Mouse (Mus musculus) myocyte (in vitro differentiated cells): ENCODE results near the gene Arf1. TPM values are rescaled to one million over a fixed set of nuclear protein-coding genes. Genes with fewer than 3 reads are reported as not detected.
A peak's percentile ranks its signal among the peaks of the same experiment; 100 is the strongest.

Source experiments
- H3K27me3 ChIP-seq: one replicate; pipeline ENCODE4 v1.6.1; 2011; ENCODE audit not compliant: control insufficient read depth, insufficient read depth, insufficient read length
- H3K36me3 ChIP-seq: one replicate; pipeline ENCODE4 v1.6.1; 2011; ENCODE audit not compliant: control insufficient read depth, insufficient read depth
- H3K4me2 ChIP-seq: one replicate; pipeline ENCODE4 v1.6.1; 2011; ENCODE audit warnings: low read depth, control low read depth
- H3K4me3 ChIP-seq: one replicate; pipeline ENCODE4 v1.5.1; 2011; ENCODE audit warnings: mild to moderate bottlenecking, control low read depth, moderate library complexity
- H3K79me2 ChIP-seq: one replicate; pipeline ENCODE4 v1.6.1; 2011; ENCODE audit not compliant: control insufficient read depth, insufficient read depth
- H3ac ChIP-seq: one replicate; pipeline ENCODE4 v1.6.1; 2011; ENCODE audit not compliant: control insufficient read depth, insufficient read length
- E2F4 ChIP-seq: IDR thresholded peaks from one replicate; pipeline ENCODE4 v1.6.1; 2011; ENCODE audit warnings: mild to moderate bottlenecking, control low read depth, moderate library complexity; ENCODE audit not compliant: insufficient read depth
- MAX ChIP-seq: IDR thresholded peaks from one replicate; pipeline ENCODE4 v1.6.1; 2011; ENCODE audit warnings: low read depth, mild to moderate bottlenecking, control low read depth
- MYOD1 ChIP-seq, 3 experiments: IDR thresholded peaks; one replicate each; pipeline ENCODE4 v1.6.1; 2011; ENCODE audit warnings: control low read depth in 2 of 3, low read depth in 2 of 3, mild to moderate bottlenecking in 2 of 3, moderate library complexity in 1 of 3; ENCODE audit not compliant: insufficient read length in 2 of 3, control insufficient read depth in 1 of 3
- MYOG ChIP-seq, 3 experiments: IDR thresholded peaks; one replicate each; pipeline ENCODE4 v1.6.1; 2011; ENCODE audit warnings: control low read depth in 2 of 3, low read depth in 2 of 3, mild to moderate bottlenecking in 2 of 3; ENCODE audit not compliant: insufficient read length in 2 of 3, control insufficient read depth in 1 of 3, insufficient read depth in 1 of 3
- POLR2A ChIP-seq: IDR thresholded peaks from one replicate; pipeline ENCODE4 v1.6.1; 2011; ENCODE audit warnings: low read depth, mild to moderate bottlenecking, control low read depth, moderate library complexity; ENCODE audit not compliant: insufficient read length
- POLR2AphosphoS2 ChIP-seq: IDR thresholded peaks from one replicate; pipeline ENCODE4 v1.6.1; 2011; ENCODE audit warnings: low read depth, control low read depth; ENCODE audit not compliant: insufficient read length
- REST ChIP-seq: IDR thresholded peaks from one replicate; pipeline ENCODE4 v1.6.1; 2011; ENCODE audit warnings: mild to moderate bottlenecking, control low read depth, moderate library complexity; ENCODE audit not compliant: insufficient read depth, insufficient read length
- SRF ChIP-seq: IDR thresholded peaks from one replicate; pipeline ENCODE4 v1.6.1; 2011; ENCODE audit warnings: low read depth; ENCODE audit not compliant: control insufficient read depth, insufficient read length
- TCF12 ChIP-seq: IDR thresholded peaks from one replicate; pipeline ENCODE4 v1.6.1; 2011; ENCODE audit warnings: mild to moderate bottlenecking, control low read depth; ENCODE audit not compliant: poor library complexity, insufficient read depth, severe bottlenecking
- TCF3 ChIP-seq: IDR thresholded peaks from one replicate; pipeline ENCODE4 v1.6.1; 2011; ENCODE audit warnings: low read depth, control low read depth; ENCODE audit not compliant: insufficient read length
- USF1 ChIP-seq: IDR thresholded peaks from one replicate; pipeline ENCODE4 v1.6.1; 2011; ENCODE audit warnings: low read depth, mild to moderate bottlenecking, control low read depth, moderate library complexity
- polyA plus RNA-seq: library from polyadenylated mRNA; unstranded; fragments of >200 nt; fragmentation: generic; extraction: Trizol; gene quantifications from one replicate; pipeline ENCODE4 v1.2.1, GENCODE M21; 2012; ENCODE audit warnings: missing spikeins

Arf1 gene
- polyA plus RNA-seq, 1 experiment, result 500 TPM

DNA sequence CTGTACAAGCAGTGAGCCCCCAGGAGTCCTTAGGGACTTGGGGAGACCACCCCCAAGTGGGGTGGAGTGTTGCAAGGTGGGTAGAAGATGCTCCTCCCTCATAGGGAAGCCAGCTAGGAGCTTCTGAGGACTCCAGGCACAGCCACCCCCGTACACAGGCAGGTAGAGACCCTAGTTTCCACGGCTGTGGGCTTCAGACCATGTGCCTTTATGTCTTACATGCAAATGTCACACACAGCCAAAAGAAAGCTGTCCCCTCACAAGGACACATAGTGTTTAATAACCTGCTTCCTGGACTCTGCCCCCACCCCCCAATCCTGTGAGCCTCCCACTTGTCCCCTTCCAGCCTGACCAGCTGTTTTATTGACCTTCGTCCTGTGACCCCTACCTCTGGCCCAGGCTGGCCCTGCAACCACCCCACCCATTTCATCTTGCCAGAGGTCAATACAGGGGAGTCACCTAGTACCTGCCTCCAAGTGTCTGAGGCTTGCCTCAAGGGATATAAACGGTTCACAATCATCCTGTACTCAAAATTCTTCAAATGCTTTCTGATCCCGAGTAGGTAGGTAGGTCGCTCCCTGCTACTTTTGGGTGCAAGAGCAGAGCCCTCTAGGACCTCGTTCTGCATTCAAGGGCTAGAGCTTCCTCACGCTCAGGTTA is 37.2 kb upstream of the Arf1 start:
- Histone ChIP-seq H3K79me2 (no peaks in the 10 kb centered on the region), H3ac (no peak overlapping the region), H3K4me3 (no peak overlapping the region), H3K4me2 (no peak overlapping the region), H3K27me3 (peaks cover 66% of the 10 kb centered on the region), H3K36me3 (no peaks in the 10 kb centered on the region)
- TF ChIP-seq MAX, result no peak
- no peak for TF ChIP-seq MYOG (IDR thresholded peaks at IDR 0.05; ENCODE audit: control insufficient read depth in 1 of 3, insufficient read depth in 1 of 3, insufficient read length in 2 of 3, low read depth in 2 of 3)
- no peak for TF ChIP-seq SRF

DNA sequence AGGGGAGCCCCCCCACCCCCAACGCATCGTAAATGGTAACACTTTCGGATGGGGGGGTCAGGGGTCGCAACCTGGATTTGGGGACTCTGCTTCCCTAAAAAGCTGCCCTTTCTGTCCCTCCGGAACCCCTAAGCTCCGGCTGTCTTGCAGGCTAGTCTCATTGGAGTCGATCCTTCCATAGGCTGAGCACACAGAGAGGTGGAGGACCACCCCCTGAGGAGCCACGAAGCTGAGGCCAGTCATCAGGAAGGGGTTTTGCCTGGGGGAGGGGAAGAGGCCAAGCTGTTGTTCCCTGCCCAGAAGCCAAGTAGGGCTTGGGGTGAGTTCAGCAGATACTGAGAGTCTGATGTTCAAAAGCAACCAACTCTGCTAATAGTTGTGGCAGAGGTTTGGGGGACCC is 36.5 kb upstream of the Arf1 start:
- peak overlapping the region; percentile 38 for H3K4me2 ChIP-seq
- H3ac ChIP-seq, result no peak overlapping the region
- no peaks in the 10 kb centered on the region for H3K79me2 ChIP-seq
- H3K4me3 ChIP-seq, result no peak overlapping the region
- H3K36me3 ChIP-seq, result no peaks in the 10 kb centered on the region
- no peak for TF ChIP-seq E2F4
- TF ChIP-seq USF1, result no peak
- no peak for TF ChIP-seq SRF
- no peak for TF ChIP-seq MAX
- no peak for TF ChIP-seq MYOD1 (IDR thresholded peaks at IDR 0.05; ENCODE audit: control insufficient read depth in 1 of 3, insufficient read length in 2 of 3, low read depth in 2 of 3)
- no peak for TF ChIP-seq POLR2AphosphoS2
- TF ChIP-seq MYOG (IDR thresholded peaks at IDR 0.05; ENCODE audit: control insufficient read depth in 1 of 3, insufficient read depth in 1 of 3, insufficient read length in 2 of 3, low read depth in 2 of 3), result no peak
- TF ChIP-seq REST, result no peak
- H3K27me3 ChIP-seq, result peaks cover 73% of the 10 kb centered on the region

DNA sequence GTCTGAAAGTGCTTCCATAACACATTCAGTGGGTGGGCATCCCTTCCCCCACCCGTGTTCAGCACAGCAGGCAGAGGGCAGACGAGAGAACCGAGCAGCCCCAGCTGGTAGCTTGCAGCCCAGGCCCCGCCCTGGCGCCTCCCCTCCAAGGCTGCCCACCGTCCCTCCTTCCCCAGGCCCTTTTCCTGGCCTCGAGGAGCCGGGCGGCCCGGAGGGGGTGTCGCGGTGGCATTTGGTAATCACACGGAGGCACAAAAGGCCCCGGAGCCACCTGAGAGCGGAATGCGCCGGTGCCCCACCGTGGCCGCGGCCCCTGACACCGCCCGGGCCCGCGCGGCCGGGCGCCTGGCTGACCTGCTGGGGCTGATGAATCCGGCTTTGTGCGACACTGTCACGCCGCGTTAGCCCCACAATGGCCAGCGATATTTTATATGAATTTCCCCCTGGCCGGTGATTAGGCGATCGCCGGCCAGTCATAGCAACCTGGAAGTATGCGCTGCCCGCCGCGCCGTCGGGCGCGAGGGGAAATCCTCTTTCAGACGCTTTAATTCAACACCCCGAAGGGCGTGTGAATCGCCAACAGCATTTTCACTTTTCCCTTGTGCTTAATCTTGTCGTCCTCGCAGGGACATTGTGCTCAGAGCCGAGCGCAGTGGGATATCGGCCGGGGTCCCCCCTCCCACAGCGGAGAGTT is 35.9 kb upstream of the Arf1 start:
- peak overlapping the region; percentile 38 for H3K4me2 ChIP-seq
- H3ac ChIP-seq, result no peak overlapping the region
- no peaks in the 10 kb centered on the region for H3K79me2 ChIP-seq
- no peaks in the 10 kb centered on the region for H3K36me3 ChIP-seq
- peaks cover 73% of the 10 kb centered on the region for H3K27me3 ChIP-seq
- no peak for TF ChIP-seq POLR2A
- H3K4me3 ChIP-seq, result no peak overlapping the region

DNA sequence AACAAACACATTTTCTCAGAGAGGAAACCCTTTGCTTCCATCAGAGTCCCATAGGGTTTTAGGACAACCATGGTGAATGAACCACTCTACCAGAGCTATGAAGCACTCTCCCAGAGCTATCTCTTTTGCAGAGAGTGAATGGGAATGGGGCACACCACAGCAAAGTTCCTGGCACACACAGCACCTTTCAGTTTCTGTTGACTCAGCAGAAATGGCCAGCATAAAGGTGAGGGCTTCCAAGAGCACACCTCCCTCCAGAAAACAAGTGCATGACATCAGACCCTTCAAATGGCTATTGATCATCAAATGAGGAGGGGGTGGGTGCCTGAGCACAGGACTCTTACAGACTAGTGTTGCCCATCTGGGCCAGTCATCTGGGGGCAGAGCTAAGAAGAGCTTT is 34.2 kb upstream of the Arf1 start:
- Histone ChIP-seq H3K4me3 (no peak overlapping the region), H3K27me3 (peaks cover 80% of the 10 kb centered on the region), H3ac (no peak overlapping the region), H3K79me2 (no peaks in the 10 kb centered on the region), H3K36me3 (no peaks in the 10 kb centered on the region), H3K4me2 (no peak overlapping the region)
- TF ChIP-seq SRF (no peak), REST (no peak)

DNA sequence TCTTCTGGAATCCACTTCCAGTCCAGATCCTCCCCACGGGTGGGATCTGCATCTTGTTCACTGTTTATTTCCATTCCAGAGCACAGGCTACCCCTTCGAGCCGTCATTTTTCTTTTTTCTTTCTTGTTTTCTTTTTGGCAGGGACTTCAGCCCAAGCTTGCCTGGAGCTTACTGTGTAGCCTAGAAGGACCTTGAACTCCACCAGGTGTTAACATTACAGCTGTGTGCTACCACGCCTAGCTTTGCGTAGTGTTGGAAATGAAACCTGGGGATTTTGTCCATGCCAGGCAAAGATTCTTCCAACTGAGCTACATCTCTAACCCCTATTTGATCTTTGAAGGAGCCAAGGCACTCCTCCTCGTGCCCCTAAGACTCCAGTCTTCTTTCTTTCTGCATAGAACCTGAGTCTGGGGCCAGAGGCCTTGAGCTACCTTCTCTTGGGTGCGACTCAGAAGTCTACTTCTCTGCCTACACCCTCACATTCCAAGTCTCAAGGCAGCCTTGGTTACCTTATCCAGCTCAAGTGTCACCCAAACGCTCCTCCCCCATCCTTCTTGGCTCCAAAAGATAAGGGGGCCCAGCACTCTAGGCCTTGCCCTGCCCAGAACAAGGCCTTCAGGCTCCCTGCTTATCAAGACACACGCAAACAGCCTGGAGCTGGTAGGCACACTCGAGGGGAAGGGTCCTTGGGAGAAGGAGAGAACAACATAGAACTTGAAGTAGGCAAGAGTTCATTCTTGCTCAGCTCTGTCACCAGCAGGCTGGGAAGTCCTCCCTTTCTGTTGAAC is 32.8 kb upstream of the Arf1 start:
- TF ChIP-seq POLR2AphosphoS2, result no peak
- TF ChIP-seq REST, result no peak
- TF ChIP-seq MYOD1 (IDR thresholded peaks at IDR 0.05; ENCODE audit: control insufficient read depth in 1 of 3, insufficient read length in 2 of 3, low read depth in 2 of 3), result no peak
- no peak for TF ChIP-seq TCF3
- TF ChIP-seq E2F4, result no peak
- Histone ChIP-seq H3K4me2 (no peak overlapping the region), H3K36me3 (no peaks in the 10 kb centered on the region), H3K4me3 (no peak overlapping the region), H3K79me2 (no peaks in the 10 kb centered on the region), H3K27me3 (peaks cover 80% of the 10 kb centered on the region), H3ac (no peak overlapping the region)

DNA sequence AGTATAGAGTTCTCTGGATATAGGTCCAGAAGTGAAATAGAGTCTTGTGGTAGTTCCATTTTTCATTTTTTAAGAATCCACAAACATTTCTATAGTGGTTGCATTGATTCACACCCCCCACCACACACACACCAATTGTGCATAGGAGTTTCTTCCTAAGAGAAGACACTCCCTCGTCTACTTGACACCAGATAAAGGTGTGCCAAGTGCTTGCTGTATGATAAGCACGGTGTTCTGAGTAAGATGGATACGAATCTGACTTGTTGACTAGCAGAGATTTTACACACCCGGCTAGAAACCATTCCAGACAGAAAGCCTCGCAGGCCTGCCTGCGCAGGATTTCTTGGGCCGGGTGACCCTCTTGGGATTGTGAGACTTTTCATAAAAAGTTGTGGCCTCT is 31.6 kb upstream of the Arf1 start:
- no peaks in the 10 kb centered on the region for H3K79me2 ChIP-seq
- no peaks in the 10 kb centered on the region for H3K36me3 ChIP-seq
- H3ac ChIP-seq, result no peak overlapping the region
- peaks cover 70% of the 10 kb centered on the region for H3K27me3 ChIP-seq
- H3K4me2 ChIP-seq, result no peak overlapping the region
- TF ChIP-seq TCF12, result no peak
- no peak for TF ChIP-seq POLR2A
- no peak for TF ChIP-seq POLR2AphosphoS2
- TF ChIP-seq USF1, result no peak
- no peak for TF ChIP-seq MAX
- TF ChIP-seq REST, result no peak
- no peak overlapping the region for H3K4me3 ChIP-seq
